8 mouse cellular contexts compared by ENCODE assay signal in genomic region chr6:121337770-121338518, GRCm38 (mm10). TPM values are rescaled to one million over a fixed set of nuclear protein-coding genes. Genes with fewer than 3 reads are reported as not detected.
DNase-seq lines count a peak whose midpoint lies in the region; ATAC-seq and TF ChIP-seq lines count a peak whose summit lies in the region.

No protein-coding gene starts in this region.

- H3K4me3 ChIP-seq in hindbrain, embryonic 11.5 days (ENCODE audit: low read depth, low read length) = no peak overlapping the region
- H3K4me3 ChIP-seq in lung, embryonic 15.5 days = no peak overlapping the region
- H3K4me3 ChIP-seq in thymus, adult 2 months (ENCODE audit: control insufficient read depth, insufficient read depth, low read length) = no peak overlapping the region

- no peak for TF ChIP-seq CTCF in thymus, adult 2 months (IDR thresholded peaks at IDR 0.05; ENCODE audit: borderline replicate concordance, control insufficient read depth, extremely low read depth, insufficient read depth, low read length, poor library complexity)

- peak; percentile 82 for ATAC-seq in hindbrain, embryonic 11.5 days (ENCODE audit: low FRiP score)
- peak; percentile 41; the same call in 1 of the 2 replicates for ATAC-seq in lung, embryonic 15.5 days (ENCODE audit: borderline replicate concordance, extremely low read depth, low FRiP score, low TSS enrichment)

- no peaks in the 10 kb centered on the region for H3K9me3 ChIP-seq in hindbrain, embryonic 11.5 days (ENCODE audit: control insufficient read depth, low read length)
- no peaks in the 10 kb centered on the region for H3K9me3 ChIP-seq in lung, embryonic 15.5 days

- DNase-seq in NIH3T3 (ENCODE audit: low read depth) = peak; percentile 79
- DNase-seq in cerebellum, adult 8-10 months = peak; percentile 56
- peak; percentile 77 to 93 for DNase-seq in frontal cortex, adult 2 months (ENCODE audit: extremely low spot score in 1 of 2, low spot score in 1 of 2)
- DNase-seq in hindbrain, embryonic 11.5 days (ENCODE audit: low spot score) = peak; percentile 90
- peak; percentile 83 for DNase-seq in layer of hippocampus, adult 9-10 months (ENCODE audit: low spot score)
- DNase-seq in ovary, postnatal 10 days (ENCODE audit: low spot score) = peak; percentile 54
- DNase-seq in thymus, adult 2 months = peak; percentile 79

- no peak overlapping the region for H3K4me2 ChIP-seq in hindbrain, embryonic 11.5 days (replicated peaks; ENCODE audit: low read depth, low read length)
- H3K4me2 ChIP-seq in lung, embryonic 15.5 days = no peak overlapping the region

- no peaks in the 10 kb centered on the region for H3K36me3 ChIP-seq in hindbrain, embryonic 11.5 days (ENCODE audit: control insufficient read depth, insufficient read depth, low read length)
- H3K36me3 ChIP-seq in lung, embryonic 15.5 days = no peaks in the 10 kb centered on the region
- no peaks in the 10 kb centered on the region for H3K36me3 ChIP-seq in thymus, adult 2 months (ENCODE audit: control insufficient read depth, insufficient read depth, low read length)

- H3K27me3 ChIP-seq in hindbrain, embryonic 11.5 days (ENCODE audit: control insufficient read depth, insufficient read depth, low read length) = no peaks in the 10 kb centered on the region
- no peaks in the 10 kb centered on the region for H3K27me3 ChIP-seq in lung, embryonic 15.5 days
- H3K27me3 ChIP-seq in thymus, adult 2 months (ENCODE audit: control insufficient read depth, insufficient read depth, low read length) = no peaks in the 10 kb centered on the region; the same call in 1 of the 2 replicates

- H3K27ac ChIP-seq in hindbrain, embryonic 11.5 days (ENCODE audit: low read depth, low read length) = no peak overlapping the region
- no peak overlapping the region for H3K27ac ChIP-seq in lung, embryonic 15.5 days
- H3K27ac ChIP-seq in thymus, adult 2 months (ENCODE audit: control insufficient read depth, insufficient read depth, low read length) = no peak overlapping the region

- TF ChIP-seq POLR2A in thymus, adult 2 months (IDR thresholded peaks at IDR 0.05; ENCODE audit: control insufficient read depth, extremely low read depth, insufficient read depth, low read length, poor library complexity) = no peak

- 30% methylated on average over 3 of the region's 3 CpGs for WGBS in hindbrain, embryonic 11.5 days
- WGBS in lung, embryonic 15.5 days = 25% methylated on average over 3 of the region's 3 CpGs
- 32% methylated on average over 3 of the region's 3 CpGs for WGBS in thymus, adult 2 months

- no peaks in the 10 kb centered on the region for H3K4me1 ChIP-seq in hindbrain, embryonic 11.5 days (replicated peaks; ENCODE audit: control insufficient read depth, insufficient read depth, low read length)
- H3K4me1 ChIP-seq in lung, embryonic 15.5 days = no peaks in the 10 kb centered on the region
- peaks cover 15% of the 10 kb centered on the region for H3K4me1 ChIP-seq in thymus, adult 2 months (replicated peaks; ENCODE audit: control insufficient read depth, insufficient read depth, low read length)

- H3K9ac ChIP-seq in hindbrain, embryonic 11.5 days (ENCODE audit: low read depth, low read length) = no peak overlapping the region
- no peak overlapping the region for H3K9ac ChIP-seq in lung, embryonic 15.5 days

RNA-seq across cellular contexts. Expression of gene Slc6a12, which starts 4.9 kb away (rescaled TPM):
- 2.6 and 3.5 TPM in 2 replicates for polyA plus RNA-seq in frontal cortex, adult 2 months (2012; rRNA removed)
- polyA plus RNA-seq in hindbrain, embryonic 11.5 days (2014; fragmentation: Nextera tagmentation; extraction: Ambion mirVana) = 0.29 TPM in 1 of 2 replicates, not detected in the other
- polyA plus RNA-seq in lung, embryonic 15.5 days (2015; fragmentation: Nextera tagmentation; extraction: Ambion mirVana) = not detected in 2 replicates
- 0.43 and 0.70 TPM in 2 replicates for polyA plus RNA-seq in thymus, adult 2 months (2012; rRNA removed)

RNA-seq across cellular contexts. Expression of gene Slc6a13, which starts 37.9 kb away (rescaled TPM):
- 12.3 and 17.9 TPM in 2 replicates for polyA plus RNA-seq in frontal cortex, adult 2 months (2012; rRNA removed)
- polyA plus RNA-seq in hindbrain, embryonic 11.5 days (2014; fragmentation: Nextera tagmentation; extraction: Ambion mirVana) = 2.2 and 2.9 TPM in 2 replicates
- 0.67 and 1.9 TPM in 2 replicates for polyA plus RNA-seq in lung, embryonic 15.5 days (2015; fragmentation: Nextera tagmentation; extraction: Ambion mirVana)
- polyA plus RNA-seq in thymus, adult 2 months (2012; rRNA removed) = 1.9 and 2.4 TPM in 2 replicates
